Mouse (Mus musculus) 3134 (cell line): ENCODE results near the gene Efr3b.
"Not testable (repeated sequence)": the region's sequence is repeated elsewhere in the genome, so short reads cannot be mapped to it uniquely, and the experiment has no call there.

Source experiments
- DNase-seq: peaks from one replicate; pipeline ENCODE4 v3.0.0-alpha.2; 2011; ENCODE audit warnings: low spot score; ENCODE audit not compliant: insufficient read length; ENCODE audit errors: extremely low read depth

Efr3b gene

DNA sequence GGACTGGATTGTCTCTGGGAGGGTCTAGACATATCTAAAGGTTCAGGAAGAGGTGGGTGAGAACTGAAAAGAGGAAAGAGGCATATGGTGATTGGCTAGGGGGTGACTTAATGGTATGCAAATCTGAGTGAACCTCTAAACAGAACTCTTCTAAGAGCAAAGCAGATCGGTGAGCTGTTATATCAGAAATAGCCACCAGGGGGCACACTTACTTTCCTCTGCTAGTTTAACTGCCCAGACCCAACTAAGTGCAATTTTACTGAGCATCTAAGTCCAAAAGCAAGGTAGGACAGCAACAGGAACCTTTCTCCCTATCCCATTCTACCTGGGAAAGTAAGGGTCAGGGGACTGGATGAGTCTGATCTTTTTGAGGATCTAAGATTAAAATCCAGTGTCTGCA is 55.0 kb downstream of the Efr3b start:
- no peak for DNase-seq

DNA sequence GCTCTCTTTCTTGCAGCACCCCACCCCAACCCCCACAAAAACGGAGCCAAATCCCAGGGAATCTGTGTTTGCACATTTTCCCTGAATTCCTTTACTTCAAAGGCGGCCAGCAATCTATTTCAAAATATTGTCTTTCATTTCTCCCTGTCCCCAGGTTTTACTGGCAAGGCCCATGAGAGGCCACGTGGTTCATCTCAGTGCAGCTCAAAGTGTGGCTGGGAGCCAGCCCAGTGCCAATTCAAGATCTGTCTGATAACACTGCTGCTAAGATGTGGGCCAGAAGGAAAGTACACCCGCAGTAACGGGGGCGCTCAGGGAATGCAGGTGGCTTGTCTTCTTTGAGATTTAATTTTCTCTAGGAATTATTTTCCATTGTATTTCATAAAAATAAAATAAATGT is 56.5 kb downstream of the Efr3b start:
- no peak for DNase-seq

DNA sequence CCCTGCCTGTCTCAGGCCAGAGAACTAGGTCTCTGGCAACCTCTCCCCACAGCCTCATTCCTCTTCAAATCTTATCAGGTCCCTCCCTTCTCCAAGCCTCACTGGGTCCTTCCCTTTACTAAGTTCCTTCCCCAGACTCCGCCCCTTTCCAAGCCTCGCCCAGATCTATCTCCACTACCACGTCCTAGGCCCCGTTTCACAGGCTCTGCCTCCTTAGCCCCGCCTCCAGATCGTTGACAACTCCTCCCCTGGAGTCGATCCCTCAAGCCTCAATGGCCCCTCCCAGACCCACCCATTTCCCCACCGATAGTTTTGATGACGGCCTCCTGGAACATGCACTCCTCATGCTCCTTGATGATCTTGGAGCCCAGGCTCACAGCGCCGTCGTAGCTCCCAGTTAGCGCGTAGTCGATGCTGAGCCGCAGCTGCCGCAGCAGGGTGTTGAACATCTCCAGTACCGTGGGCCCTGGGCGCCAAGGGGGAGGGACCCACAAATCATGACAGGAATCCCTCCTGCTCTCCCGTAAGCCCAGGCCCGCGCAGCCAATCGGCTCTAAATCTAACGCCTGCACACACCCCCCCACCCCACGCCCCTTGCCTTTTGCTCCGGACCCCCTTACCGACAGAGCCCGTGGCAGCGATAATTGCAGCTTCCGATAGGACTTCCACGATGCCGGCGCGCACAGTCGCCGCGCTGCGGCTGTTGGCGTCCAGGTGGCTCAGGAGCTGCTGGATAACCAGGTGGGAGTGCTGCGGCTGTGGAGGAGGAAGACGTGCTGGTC is 57.2 kb downstream of the Efr3b start:
- no peak for DNase-seq

DNA sequence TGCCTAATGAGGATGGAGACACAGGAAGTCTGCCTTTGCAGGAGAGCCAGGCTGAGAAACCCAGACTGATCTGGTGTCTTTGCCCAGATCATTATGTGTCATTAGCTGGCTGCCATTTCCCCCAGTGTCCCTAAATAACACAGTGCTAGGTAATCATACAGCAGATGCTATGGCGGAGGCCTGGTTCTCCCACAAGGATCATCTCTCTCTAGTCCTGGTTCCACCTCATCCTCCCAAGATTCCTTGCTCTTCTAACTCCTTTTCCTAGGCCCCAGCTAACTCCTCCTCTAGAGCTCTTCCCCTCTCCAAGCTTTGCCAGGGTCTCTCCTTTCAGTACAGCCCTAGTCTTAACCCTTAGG is 57.7 kb downstream of the Efr3b start:
- DNase-seq: no peak

DNA sequence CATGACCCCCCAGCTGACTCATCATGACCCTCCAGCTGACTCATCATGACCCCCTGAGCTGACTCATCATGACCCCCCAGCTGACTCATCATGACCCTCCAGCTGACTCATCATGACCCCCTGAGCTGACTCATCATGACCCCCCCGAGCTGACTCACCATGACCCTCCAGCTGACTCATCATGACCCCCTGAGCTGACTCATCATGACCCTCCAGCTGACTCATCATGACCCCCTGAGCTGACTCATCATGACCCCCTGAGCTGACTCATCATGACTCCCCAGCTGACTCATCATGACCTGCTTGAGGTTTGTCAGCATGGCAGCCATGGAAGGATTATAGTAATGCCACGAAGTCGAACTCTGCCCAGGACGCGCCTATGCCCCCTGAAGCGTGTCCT is 65.5 kb downstream of the Efr3b start:
- not testable (repeated sequence) for DNase-seq

DNA sequence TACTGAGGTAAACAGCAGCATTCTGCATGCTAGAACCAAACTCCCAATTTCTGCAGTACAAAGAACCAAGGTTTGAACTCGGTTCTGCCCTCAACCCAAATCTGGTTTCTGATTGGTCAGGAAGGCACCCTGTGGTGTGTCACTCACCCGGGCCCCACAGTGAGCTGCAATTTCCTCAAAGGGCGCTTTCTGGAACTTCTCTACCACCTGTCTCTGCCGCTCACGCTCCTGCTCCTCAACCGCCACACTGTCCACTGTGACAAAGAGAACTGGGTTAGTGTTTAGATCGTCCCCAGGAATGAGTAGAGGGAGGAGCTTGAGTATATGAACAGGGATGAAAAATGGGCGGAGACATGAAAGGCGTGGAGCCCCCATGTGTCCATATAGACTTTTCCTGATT is 70.3 kb downstream of the Efr3b start:
- DNase-seq: no peak

DNA sequence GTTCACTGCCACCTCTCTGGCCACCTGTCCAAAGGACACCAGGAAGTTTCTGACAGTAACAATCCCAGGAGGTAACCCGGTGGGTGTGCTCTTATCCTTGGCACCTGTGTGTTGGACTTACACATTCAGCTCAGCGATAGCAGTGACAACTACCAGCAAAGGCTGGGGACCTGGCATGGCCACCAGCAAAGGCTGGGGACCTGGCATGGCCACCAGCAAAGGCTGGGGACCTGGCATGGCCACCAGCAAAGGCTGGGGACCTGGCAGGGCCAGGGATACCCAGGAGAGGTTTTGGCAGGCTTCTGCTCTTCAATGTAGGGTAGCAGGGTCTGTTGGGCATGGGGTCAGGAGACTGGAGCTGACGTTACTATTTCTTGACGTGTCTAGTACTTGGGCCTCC is 71.5 kb downstream of the Efr3b start:
- no peak for DNase-seq

DNA sequence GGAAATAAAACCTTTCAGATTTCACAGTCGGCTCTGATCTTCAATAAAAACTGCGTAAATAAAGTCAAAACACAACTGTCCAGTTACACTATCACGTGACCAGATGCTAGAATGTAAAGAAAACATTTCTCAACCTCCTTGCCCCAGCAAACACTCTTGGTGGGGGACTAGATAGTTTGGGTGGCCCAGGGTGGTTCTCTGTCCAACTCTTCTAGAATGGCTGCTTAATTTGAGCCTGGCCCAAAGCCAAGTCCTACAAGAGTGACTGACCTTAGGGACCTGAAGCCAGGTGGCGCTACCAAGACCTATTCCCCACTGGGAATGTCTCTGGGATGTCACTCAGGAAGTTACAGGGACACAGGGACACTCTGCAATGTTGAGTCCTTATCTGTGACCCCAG is 78.2 kb downstream of the Efr3b start:
- DNase-seq: no peak

DNA sequence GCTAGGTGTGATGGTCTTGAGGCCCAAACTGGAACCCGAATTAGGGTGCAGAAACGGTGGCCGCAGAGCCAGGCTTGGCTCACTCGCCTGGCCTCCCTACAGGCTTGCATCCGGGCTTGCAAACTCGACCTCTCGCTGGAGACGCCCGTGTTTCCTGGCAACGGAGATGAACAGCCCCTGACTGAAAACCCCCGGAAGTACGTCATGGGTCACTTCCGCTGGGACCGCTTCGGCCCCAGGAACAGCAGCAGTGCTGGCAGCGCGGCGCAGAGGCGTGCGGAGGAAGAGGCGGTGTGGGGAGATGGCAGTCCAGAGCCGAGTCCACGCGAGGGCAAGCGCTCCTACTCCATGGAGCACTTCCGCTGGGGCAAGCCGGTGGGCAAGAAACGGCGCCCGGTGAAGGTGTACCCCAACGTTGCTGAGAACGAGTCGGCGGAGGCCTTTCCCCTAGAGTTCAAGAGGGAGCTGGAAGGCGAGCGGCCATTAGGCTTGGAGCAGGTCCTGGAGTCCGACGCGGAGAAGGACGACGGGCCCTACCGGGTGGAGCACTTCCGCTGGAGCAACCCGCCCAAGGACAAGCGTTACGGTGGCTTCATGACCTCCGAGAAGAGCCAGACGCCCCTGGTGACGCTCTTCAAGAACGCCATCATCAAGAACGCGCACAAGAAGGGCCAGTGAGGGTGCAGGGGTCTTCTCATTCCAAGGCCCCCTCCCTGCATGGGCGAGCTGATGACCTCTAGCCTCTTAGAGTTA is 78.7 kb downstream of the Efr3b start:
- no peak for DNase-seq

DNA sequence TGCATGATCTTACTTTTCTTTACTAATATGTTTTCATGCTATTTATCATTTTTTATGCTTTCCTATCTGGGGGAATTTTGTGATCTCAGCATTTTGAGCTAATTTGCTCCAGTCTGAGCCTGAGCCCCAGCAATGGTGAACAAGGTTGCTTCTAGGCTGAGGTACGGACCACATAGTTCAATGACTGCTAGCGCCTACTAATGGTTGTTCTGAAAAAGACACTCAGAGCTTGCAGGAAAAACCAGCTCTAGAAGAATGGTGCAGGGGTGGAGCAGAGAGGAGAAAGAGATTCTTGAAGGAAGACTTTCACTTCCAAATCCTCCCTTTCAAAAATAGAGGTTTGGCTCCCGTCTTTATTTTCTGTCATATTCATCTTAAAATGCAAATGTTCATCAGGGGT is 82.4 kb downstream of the Efr3b start:
- no peak for DNase-seq

DNA sequence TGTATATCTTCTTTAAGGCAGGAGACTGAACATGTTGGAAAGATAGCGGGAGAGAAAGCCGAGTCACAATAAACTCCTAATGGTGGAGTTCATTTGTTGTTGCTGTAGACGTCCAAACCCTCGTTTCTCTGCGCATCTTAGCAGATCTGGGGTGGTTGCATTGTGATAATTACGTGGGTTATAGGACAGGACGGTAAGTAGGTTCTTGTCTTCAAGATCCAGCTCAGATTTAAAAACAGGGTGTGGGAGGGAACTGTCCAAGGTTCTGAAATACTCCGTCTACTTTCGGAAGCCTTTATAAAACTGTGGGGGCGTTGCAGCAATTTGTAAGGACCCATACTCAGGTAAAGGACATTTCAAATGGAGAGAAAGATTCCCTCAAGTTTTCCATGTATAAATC is 83.3 kb downstream of the Efr3b start:
- no peak for DNase-seq

DNA sequence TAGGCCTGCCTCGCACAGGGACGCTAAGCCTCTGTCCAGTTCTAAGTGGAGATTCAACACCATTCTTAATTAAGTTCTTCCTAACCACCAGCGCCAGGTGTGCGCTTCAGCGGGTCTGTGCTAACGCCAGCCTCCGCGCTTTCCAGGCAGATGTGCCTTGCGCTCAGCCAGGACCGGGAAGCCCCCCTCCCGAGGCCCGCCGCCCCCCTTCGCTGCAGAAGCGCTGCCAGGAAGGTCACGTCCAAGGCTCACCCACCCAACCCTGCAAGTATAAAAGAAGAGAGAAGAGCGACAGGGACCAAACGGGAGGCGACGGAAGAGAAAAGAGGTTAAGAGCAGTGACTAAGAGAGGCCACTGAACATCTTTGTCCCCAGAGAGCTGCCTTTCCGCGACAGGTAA is 84.1 kb downstream of the Efr3b start, which contains the start of gene Pomc:
Gene Pomc (plus strand): TSS at position 301 of the 400 bp plus-strand sequence.
- no peak for DNase-seq

DNA sequence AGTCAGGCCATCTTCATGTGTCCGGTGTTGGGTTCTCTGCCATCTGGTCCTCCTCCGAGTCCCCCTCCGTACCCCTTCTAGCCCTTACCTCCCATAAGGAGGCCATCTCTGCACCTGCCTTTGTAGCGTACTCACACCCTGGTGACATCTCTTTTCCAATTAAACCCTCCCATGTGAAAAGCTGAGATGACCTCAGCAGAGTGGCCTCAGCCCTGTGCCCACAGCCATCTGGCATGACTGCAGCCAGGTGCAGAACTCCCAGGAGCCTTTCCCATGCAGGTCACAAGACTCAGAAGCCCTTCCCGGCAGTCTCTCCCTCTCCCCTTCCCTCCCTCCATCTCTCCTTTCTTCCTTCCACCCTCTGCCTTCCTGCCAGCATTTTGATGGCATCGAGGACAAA is 91.2 kb downstream of the Efr3b start:
- no peak for DNase-seq

DNA sequence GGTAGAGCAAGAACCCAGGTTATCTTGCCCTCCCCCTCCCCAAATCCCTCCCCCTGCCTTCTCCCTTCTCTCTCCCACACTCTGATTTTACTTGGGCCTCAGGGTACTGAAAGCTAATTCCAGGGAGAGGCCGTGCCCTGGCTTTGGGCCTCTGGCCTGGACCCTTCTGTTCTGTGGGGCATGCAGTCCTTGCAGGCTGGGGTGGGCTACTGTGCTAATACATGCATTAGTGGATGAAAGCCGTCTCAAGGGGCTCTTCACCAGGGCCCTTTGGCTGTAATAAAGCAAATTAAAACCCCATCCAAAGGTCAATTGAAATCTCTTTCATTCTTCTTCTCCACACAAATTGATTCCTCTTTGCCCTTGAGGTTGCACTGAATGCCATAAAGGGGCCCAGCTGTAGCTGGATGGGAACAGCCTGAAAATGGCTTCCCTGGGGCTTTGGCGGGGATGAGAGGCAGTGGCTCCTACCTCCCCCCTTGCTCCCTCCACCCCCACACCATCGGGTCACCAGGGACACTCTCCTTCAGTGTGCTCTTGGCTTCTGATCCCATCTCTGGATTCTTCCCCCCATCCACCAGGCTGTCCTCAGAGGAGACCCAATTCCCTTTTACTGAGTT is 94.2 kb downstream of the Efr3b start:
- no peak for DNase-seq

DNA sequence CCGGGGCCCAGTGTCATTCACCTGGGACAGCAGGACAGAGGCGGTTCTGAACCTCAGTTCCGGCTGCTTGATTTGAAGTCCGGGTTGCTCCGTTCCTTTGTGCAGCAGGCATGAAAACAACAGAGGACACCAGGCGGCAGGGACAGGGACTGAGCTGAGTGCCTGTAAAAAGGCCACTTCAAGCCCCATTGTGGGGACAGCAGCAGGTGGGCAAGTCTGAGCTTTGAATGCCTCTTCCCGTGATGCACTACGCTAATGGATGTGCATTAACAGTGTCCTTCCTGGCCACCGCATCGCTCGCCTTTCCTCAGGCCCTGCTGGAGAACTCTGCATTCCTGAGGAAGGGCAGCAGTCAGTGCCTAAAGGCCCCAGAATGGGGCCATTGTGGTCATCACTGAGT is 96.7 kb downstream of the Efr3b start:
- no peak for DNase-seq

DNA sequence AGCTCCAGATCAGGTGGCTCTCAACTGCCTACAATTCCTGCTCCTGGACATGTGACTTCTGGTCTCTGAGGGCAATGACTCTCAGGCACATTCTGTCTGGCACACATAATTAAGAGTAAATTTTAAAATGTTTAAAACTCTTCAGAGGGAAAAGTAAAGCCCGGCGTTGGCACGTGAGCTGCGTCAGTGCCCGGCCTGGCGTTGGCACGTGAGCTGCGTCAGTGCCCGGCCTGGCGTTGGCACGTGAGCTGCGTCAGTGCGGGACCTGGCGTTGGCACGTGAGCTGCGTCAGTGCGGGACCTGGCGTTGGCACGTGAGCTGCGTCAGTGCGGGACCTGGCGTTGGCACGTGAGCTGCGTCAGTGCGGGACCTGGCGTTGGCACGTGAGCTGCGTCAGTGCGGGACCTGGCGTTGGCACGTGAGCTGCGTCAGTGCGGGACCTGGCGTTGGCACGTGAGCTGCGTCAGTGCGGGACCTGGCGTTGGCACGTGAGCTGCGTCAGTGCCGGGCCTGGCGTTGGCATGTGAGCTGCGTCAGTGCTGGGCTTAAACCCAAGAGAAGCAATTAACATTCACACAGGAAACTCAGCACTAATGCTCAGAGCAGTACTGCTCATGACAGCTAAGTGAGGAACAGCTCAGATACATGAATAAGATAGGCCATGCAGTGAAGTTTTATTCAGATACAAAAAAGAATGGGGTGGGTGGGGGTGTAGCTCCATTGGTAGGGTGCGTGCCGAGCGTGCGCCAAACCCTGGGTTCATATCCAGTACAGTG is 108.4 kb downstream of the Efr3b start:
- not testable (repeated sequence) for DNase-seq

DNA sequence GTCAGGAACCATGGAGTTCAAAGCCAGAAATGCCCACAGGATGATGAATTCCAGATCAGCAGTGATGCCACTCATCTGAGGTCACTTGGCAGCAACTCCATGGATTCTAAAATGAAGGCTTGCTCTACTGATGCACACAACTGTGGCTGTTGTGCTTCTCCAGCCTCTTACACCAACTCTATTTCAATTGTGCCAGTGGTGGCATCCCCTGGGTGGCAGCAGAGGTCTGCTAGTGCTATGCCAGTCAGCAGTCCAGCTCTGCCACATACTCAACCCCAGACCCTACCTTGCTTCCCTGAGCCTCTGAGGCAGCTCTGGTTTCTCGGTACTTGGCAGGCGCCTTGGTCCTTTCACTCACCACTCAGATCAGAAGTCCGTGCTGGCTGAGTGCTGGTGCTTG is 109.9 kb downstream of the Efr3b start:
- no peak for DNase-seq

DNA sequence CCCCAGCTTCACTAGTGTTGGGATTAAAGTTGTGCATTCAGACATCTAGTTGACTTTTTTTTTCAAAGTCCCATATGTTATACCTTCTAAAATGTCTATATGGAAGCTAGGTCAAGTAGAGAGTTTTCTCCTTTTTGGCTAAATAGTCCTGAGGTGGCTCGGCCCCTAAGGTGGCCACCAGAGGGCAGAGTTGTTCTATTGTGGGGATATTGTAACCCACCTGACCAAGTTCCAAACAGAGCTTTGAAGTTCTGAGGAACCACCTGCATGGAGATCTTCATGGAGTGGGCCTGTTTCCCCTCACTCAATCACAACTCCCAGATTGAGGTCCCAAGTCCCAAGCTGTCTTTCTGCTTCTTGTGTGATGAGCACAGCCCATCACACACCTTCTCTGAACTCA is 112.6 kb downstream of the Efr3b start:
- no peak for DNase-seq

DNA sequence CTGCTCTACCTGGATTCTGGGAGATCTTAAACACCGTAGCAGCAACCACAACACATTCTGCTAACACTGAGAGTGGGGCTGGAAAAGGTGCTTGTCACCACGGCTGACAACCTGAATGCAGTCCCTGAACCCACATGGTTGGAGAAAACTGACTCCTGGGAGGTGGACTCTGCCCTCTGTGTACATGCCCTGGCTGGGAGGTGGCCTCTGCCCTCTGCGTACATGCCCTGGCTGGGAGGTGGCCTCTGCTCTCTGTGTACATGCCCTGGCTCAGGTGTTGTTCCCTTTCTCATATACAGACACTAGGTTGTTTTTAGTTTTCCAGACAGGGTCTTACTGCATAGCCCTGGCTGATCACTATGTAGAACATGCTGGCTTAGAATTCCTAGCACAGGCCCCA is 119.3 kb downstream of the Efr3b start:
- DNase-seq: no peak

DNA sequence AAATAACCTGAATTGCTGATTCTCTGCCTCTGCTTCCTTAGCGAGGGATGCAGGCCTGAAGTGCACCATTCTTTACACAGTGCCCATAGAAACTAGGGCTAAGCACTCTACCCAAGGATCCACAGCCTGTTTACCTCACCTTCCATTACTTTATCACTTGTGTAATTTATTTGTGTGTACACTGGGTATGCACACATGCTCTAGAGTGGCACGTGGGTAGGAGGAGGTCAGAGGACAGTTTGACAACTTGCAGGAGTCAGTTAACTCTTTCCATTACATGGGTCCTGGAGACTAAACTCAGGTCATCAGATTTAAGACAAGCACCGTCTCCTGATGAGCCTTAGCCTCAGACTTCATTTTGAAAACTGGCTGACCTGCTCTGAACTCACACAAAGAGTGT is 120.1 kb downstream of the Efr3b start:
- DNase-seq: no peak

DNA sequence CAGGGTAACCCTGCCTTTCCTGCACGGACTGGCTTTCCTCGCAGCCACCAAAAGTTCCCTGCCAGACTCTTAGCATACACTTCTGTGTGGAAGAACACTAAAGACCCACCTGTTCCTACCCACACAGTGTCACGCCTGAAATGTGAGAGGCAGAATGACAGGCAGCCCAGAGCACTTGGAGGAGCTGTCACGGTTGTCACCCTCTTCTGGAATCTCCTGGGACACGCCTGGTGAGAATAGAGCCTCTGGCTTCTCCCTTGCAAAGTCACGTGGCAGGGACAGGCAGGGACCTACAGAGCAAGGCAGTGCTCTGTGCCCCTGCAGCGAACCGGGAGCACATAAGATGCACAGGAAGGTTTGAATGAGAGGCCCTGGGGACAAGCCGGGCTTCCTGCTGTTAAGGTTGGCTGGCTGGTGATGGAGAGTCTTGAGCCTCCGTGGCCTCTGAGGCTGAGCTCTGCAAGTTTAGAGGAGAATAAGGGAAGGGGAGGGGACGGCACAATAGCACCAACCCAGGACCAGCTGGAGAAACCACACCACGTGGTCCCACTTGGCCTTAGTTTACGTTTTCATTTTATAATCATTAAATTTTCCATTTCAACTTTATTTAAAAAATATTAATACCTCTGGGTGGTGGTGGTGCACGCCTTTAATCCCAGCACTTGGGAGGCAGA is 120.9 kb downstream of the Efr3b start:
- no peak for DNase-seq
